Mouse (Mus musculus) erythroblast, embryonic 14.5 days (primary cell): ENCODE data around the gene Pigq.

Experiments used
- GATA1 ChIP-seq: IDR thresholded peaks from 2 replicates; pipeline ENCODE4 v1.6.1; 2012; ENCODE audit warnings: low read length, inconsistent platforms, mixed read lengths
- TAL1 ChIP-seq: IDR thresholded peaks from 3 replicates; pipeline ENCODE4 v1.6.1; 2012; ENCODE audit warnings: low read length, inconsistent platforms, mixed read lengths

DNA sequence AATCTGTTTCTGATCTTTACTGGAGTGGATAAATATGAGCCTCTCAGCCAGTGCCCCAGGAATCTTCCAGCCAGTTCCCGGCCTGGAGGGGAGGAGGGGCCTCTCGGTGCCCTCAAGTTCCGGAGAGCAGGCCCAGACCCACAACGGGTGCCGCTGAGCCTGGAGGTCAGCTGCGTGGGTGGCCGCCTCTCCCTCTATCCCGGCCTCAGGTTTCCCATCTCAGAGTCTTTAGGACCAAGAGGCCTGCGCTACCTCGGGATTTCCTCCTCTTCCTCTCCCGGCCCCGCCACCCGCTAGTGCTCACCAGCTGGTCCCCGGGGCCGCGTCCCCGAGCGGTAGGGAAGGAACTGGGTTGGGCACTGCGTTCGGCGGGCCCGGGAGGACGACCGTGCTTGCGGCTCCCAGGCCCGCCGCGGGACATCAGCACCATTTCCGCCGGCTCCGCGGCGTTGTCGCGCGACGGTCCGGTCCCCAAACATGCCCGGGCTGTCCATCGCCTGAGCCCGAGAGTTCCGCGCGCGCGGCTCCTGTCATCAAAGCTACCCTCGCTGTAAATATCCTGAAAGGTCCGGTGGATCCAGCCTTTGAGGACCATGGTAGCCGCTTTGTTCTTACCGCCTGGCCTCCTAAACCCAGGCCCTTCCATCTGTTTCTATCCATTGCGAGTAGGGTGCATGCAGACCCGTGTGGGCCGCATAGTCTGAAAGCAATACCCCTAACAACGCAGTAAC is 3.1 kb downstream of the Pigq start:
- TF ChIP-seq GATA1 (no peak), TAL1 (no peak)
